Mouse (Mus musculus) urinary bladder, postnatal 4 days (tissue): ENCODE data around the gene Ptms.

Source experiments
- DNase-seq, 2 experiments: peaks; one replicate each; pipeline ENCODE4 v3.0.0; 2021 to 2022; ENCODE audit warnings: low spot score in 2 of 2

Ptms gene

GRCm38 (mm10) chr6:124930231-124930630, 10.3 kb upstream of the Ptms start:
- no peak for DNase-seq

DNA sequence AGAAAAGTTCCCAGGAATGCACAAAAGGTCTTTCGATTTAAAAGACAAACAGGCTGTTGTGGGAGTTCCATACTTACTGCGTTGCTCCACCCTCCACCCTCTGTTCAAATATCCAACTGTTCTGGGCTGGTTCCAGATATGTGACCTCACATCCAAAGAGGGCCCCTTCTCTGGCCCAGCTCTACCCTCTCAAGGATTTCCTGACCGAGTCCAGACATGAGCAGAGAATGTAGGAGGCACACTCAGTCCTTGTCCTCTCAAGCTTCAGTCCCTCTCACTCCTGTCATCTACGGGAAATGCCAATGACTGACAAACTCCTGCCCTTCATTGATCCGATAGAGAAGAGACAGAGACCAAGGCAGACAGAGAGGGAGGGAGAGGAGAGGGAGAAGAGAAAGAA, 6.0 kb upstream of the Ptms start:
- peak in 1 of 2 experiments; percentile 59 for DNase-seq

- DNase-seq: no peak
These were observed 5.4 kb upstream of the Ptms start for GRCm38 (mm10) chr6:124925173-124925793.

DNA sequence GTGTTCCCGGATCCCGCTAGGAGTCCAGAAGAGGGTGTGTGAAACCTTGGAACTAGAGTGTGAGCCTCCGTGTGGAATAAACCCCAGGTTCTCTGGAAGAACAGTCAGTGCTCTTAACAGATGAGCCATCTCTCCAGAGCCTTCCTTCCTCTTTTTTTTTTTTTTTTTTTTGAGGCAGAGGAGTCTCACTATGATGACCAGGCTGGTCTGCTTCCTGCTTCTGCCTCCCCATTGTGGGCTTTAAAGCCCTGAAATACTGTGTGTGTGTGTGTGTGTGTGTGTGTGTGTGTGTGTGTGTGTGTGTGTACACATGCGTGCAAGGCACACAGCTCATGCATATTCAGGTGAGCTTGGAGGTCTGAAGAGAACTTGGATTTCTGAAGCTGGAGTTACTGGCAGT, 1.6 kb upstream of the Ptms start:
- no peak for DNase-seq

GRCm38 (mm10) chr6:124920318-124921085, 599 bp upstream of the Ptms start:
- DNase-seq: no peak

DNA sequence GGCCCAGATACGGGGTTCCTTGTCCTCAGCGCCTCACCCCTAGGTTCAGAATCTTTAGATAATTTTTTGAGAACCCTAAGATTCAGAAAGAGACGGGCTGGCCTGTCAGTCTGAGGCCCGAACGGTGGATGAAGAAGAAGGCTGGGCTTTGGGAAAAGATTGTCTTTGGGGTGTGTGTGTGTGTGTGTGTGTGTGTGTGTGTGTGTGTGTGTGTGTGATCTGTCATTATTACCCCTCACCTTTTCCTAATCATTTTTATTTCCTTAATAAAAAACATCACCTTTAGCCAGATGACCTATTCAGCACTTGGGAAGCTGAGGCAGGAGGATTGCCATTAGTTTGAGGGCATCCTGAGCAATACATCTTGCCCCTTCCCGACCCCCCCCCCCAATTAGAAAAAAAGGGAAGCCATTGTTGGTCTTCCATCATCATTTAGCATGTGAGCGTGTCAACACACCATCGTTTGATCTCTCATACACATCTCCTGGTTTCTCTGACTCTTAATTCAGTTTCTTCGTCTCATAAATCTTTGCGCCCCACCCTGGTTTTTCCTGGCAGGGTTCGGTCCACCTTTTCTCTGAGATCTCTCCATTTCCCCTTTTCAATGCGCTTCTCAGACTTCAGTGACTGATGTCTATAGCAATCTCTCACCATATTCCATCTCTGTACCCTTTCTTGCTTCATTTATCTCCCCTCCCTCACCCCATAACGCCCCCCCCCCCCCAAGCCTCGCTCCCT, 844 bp downstream of the Ptms start:
- DNase-seq: no peak

GRCm38 (mm10) chr6:124918331-124918690, 1.6 kb downstream of the Ptms start:
- DNase-seq: no peak

- peak; percentile 90 for DNase-seq
These were observed 2.2 kb downstream of the Ptms start for GRCm38 (mm10) chr6:124917518-124918330.

DNA sequence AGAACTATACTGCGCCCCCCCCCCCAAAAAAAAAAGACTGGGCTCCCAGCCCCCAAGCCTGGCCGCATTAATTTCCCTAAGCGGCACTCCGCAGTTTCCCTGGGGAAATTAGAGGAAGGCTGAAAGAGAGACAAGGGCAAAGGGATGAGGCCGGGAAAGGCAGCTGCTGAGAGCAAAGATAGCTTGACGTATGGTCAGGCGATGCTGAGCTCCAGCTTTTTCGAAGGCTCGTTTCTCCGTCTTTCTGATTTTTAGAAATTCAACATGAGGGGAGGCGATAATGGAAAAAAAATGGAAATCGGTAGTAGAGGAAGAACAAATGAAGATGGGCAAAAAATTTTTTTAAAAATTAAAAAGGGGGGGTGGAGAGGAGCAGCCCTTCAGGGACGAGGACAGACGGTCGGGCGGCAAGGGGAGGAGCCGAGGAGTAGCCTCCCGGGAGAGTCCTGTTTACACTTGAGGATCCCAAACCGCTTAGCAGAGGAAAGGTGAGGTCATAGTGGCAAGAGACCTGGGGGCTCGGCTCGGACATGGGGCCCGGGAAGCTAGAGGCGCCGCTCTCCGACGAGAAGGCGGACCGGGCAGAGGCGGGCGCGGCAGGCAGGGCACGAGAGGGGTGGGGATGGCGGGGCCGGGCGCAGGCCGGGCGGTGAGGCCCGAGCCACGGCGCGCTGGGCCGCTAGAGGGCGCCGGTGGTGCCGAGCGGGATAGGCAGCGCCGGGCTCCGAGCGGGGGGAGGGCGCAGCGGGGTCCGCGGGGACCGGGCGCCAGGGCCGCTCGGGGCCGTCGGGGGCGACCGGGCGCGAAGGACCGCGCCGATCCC, 3.0 kb downstream of the Ptms start:
- peak; percentile 87 to 93 for DNase-seq

GRCm38 (mm10) chr6:124915942-124916694, 3.8 kb downstream of the Ptms start:
- no peak for DNase-seq

DNA sequence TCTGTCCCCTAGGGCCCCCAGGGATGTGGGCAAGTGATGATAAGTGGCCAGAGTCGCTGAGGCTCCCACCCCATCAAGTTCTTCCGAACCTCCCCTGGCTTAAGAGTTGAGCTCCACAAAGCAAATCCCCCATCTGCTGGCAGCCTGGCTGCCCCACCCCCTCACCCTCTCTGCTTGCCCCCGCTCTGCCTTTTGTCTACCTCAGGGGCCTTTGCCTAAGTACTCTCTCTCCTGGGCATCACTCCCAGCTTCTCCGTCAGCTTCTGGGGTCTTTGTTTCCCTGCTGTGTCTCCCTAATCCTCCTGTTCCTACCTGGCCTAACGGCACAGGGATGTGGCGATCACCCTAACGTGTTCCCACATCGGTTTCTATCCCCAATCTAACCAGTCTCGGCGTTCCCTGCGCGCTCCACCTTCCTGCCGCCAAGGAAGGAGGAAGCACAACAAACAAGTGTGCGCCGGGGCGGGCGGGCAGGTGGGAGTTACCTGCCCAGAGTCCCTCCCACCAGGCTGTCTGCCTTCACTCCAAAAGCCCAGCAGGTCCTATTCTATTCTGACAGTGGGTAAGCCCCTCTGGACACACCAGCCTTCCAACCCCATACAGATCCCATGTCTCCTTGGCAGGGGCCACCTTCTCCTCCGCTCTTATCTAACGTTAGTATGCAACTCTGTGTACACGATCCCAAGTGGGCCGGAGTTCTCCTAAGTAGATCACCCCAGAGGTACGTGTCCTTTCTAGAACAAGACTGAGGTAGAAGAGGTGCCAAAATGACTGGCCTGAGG, 4.6 kb downstream of the Ptms start:
- DNase-seq: no peak

GRCm38 (mm10) chr6:124914511-124914910, 5.4 kb downstream of the Ptms start:
- DNase-seq: no peak

GRCm38 (mm10) chr6:124913721-124914285, 6.1 kb downstream of the Ptms start:
- DNase-seq: no peak

DNA sequence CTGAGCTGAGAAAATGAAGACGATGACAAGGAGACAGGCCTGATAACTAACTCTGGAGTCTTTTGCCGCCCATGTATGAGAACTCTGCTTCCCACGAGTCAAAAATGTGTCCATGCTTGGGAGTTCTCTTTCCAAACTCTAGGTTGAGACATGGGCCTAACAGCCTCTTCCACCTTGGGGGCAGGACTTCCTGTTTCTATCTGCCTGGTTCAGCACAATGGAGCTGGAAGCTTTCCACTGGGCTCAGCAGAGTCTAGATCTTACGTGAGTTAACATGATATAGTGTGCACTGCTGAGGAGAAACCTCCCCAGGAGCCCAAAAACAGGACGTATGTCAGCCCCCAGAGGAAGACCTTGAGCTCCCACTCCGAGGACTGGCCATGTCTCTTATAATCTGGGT, 6.7 kb downstream of the Ptms start:
- DNase-seq: no peak

- DNase-seq: no peak
These were observed 8.2 kb downstream of the Ptms start, which contains the start of gene Lag3 for GRCm38 (mm10) chr6:124911533-124912218. Gene Lag3 (minus strand): TSS chr6:124911705.

- no peak for DNase-seq
These were observed 9.9 kb downstream of the Ptms start for GRCm38 (mm10) chr6:124910032-124910431.

DNA sequence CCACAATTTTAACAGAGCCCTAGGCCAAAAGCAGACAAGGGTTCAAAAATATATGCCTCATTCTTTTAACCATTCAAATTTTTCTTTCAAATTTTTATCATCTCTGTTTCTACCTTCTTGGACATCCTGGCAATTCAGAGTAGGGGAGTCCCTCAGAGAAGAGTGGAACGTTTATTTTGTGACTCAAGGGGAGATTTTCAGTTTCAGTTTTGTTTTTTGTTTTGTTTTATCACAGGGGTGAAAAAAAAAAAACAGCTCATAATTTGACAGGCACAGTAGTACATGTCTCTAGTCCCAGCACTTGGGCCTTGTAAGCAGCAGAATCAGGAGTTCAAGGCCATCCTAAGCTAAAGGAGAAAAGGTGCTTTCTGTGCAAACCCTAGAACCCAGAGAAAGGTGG, 12.1 kb downstream of the Ptms start:
- no peak for DNase-seq
